Mouse (Mus musculus): ENCODE results near the gene Galc. TPM values are rescaled to one million over a fixed set of nuclear protein-coding genes. Genes with fewer than 3 reads are reported as not detected.

Gene Galc
- polyA plus RNA-seq, 1 experiment = not detected

GRCm38 (mm10) chr12:98205450-98206051, 53.7 kb downstream of the Galc start:
- 69% methylated on average over 4 of the region's 4 CpGs for WGBS
- Histone ChIP-seq H3K27ac (ENCODE audit: insufficient read depth, low read depth, low read length) (no peak overlapping the region), H3K4me1 (ENCODE audit: control insufficient read depth, insufficient read depth, low read length) (no peaks in the 10 kb centered on the region), H3K4me3 (ENCODE audit: insufficient read depth, low read depth, low read length) (no peak overlapping the region)
- TF ChIP-seq POLR2A (IDR thresholded peaks at IDR 0.05; ENCODE audit: insufficient read depth, low read depth, low read length) = no peak
- TF ChIP-seq CTCF (IDR thresholded peaks at IDR 0.05; ENCODE audit: insufficient read depth, low read depth, low read length) = no peak

GRCm38 (mm10) chr12:98197401-98197800, 61.9 kb downstream of the Galc start:
- Histone ChIP-seq H3K4me3 (ENCODE audit: insufficient read depth, low read depth, low read length) (no peak overlapping the region), H3K27ac (ENCODE audit: insufficient read depth, low read depth, low read length) (no peak overlapping the region), H3K4me1 (ENCODE audit: control insufficient read depth, insufficient read depth, low read length) (no peaks in the 10 kb centered on the region)
- TF ChIP-seq POLR2A (IDR thresholded peaks at IDR 0.05; ENCODE audit: insufficient read depth, low read depth, low read length) (no peak), CTCF (IDR thresholded peaks at IDR 0.05; ENCODE audit: insufficient read depth, low read depth, low read length) (no peak)
- WGBS = 53% methylated on average over 1 of the region's 1 CpGs

DNA sequence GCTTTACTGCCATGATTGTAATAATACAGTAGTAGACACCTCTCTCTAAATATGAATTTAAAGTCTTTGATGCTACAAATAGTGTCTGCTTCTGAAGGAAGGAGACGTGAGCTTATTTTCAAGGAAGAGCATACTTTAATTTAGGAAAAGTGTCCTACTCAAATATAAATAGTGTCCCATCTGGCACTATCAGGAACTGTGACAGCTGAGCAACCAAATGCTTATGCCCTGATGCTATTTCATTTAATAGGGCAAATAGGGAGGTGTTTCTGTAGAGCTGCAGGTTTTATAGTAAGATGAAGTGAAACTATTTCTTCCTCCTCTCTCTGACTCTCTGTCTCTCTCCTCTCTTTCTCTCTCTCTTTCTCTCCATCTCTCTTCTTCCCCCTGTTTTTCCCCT, 69.1 kb downstream of the Galc start:
- Histone ChIP-seq H3K4me3 (ENCODE audit: insufficient read depth, low read depth, low read length) (no peak overlapping the region), H3K27ac (ENCODE audit: insufficient read depth, low read depth, low read length) (no peak overlapping the region), H3K4me1 (ENCODE audit: control insufficient read depth, insufficient read depth, low read length) (no peaks in the 10 kb centered on the region)
- WGBS = 66% methylated on average over 1 of the region's 1 CpGs
- TF ChIP-seq CTCF (IDR thresholded peaks at IDR 0.05; ENCODE audit: insufficient read depth, low read depth, low read length) (no peak), POLR2A (IDR thresholded peaks at IDR 0.05; ENCODE audit: insufficient read depth, low read depth, low read length) (no peak)

DNA sequence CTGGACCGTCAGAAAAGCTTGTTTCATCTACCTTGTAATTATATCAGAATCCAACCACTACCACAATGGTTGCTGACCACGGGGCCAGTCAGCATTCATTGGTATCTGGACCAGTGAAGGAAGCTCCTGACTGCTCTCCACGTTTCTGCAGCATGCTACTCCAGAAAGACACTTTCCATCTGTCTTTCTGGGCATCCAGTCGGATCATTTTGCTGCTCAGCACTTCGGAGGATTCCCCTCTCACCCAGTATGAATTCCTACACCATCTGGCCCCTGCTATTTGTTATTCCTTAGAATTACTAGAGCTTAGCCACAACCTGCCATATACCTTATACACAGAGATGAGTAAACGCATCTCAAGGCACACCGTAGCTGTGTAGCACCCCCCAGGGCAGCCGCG, 70.2 kb downstream of the Galc start:
- no peak for TF ChIP-seq POLR2A (IDR thresholded peaks at IDR 0.05; ENCODE audit: insufficient read depth, low read depth, low read length)
- no peak for TF ChIP-seq CTCF (IDR thresholded peaks at IDR 0.05; ENCODE audit: insufficient read depth, low read depth, low read length)
- Histone ChIP-seq H3K4me3 (ENCODE audit: insufficient read depth, low read depth, low read length) (no peak overlapping the region), H3K27ac (ENCODE audit: insufficient read depth, low read depth, low read length) (no peak overlapping the region), H3K4me1 (ENCODE audit: control insufficient read depth, insufficient read depth, low read length) (no peaks in the 10 kb centered on the region)
- 93% methylated on average over 9 of the region's 9 CpGs for WGBS

DNA sequence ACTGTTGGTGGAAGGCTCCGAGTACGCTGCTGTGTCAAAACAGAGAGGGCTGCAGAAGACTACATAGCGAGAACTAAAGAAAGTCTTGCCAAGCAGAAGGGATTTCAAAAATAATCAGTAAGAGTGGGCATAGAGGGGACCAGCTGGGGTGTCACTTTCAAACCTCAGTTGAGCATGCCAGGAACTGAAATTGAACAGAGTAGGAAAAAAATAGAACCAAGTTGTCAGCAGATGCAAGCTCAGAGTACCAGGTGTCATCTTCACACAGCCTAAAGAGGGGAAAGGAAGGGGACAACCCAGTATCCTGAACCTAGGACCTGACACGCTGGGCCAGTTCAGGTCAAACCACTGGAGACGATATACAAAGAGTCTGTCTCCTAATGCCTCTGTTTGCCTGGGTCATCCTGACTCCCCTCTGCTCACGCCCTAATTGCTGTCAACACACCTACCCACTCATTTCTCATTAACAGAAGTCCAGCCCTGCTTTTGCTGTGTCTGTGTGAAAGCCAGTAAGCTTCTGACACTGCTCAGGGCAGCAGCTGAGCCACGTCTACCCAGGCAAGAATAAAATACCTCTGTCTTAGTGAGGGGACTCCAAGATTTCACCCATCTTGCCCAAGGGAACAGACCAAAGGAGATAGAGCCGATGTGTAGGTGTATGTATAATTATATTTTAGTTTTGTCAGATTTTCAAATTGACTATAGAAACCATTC, 71.9 kb downstream of the Galc start:
- TF ChIP-seq CTCF (IDR thresholded peaks at IDR 0.05; ENCODE audit: insufficient read depth, low read depth, low read length) = no peak
- no peak for TF ChIP-seq POLR2A (IDR thresholded peaks at IDR 0.05; ENCODE audit: insufficient read depth, low read depth, low read length)
- Histone ChIP-seq H3K27ac (ENCODE audit: insufficient read depth, low read depth, low read length) (no peak overlapping the region), H3K4me1 (ENCODE audit: control insufficient read depth, insufficient read depth, low read length) (no peaks in the 10 kb centered on the region), H3K4me3 (ENCODE audit: insufficient read depth, low read depth, low read length) (no peak overlapping the region)
- WGBS = 73% methylated on average over 8 of the region's 8 CpGs

GRCm38 (mm10) chr12:98181729-98182128, 77.5 kb downstream of the Galc start:
- Histone ChIP-seq H3K27ac (ENCODE audit: insufficient read depth, low read depth, low read length) (no peak overlapping the region), H3K4me1 (ENCODE audit: control insufficient read depth, insufficient read depth, low read length) (peaks cover 2% of the 10 kb centered on the region; the same call in 1 of the 2 replicates), H3K4me3 (ENCODE audit: insufficient read depth, low read depth, low read length) (no peak overlapping the region)
- 8% methylated on average over 9 of the region's 9 CpGs for WGBS
- TF ChIP-seq CTCF (IDR thresholded peaks at IDR 0.05; ENCODE audit: insufficient read depth, low read depth, low read length) (no peak; the same call in 1 of the 2 replicates), POLR2A (IDR thresholded peaks at IDR 0.05; ENCODE audit: insufficient read depth, low read depth, low read length) (no peak)

- Histone ChIP-seq H3K4me3 (ENCODE audit: insufficient read depth, low read depth, low read length) (no peak overlapping the region), H3K27ac (ENCODE audit: insufficient read depth, low read depth, low read length) (no peak overlapping the region), H3K4me1 (ENCODE audit: control insufficient read depth, insufficient read depth, low read length) (peaks cover 2% of the 10 kb centered on the region; the same call in 1 of the 2 replicates)
- TF ChIP-seq CTCF (IDR thresholded peaks at IDR 0.05; ENCODE audit: insufficient read depth, low read depth, low read length) = no peak
- no peak for TF ChIP-seq POLR2A (IDR thresholded peaks at IDR 0.05; ENCODE audit: insufficient read depth, low read depth, low read length)
- 80% methylated on average over 6 of the region's 6 CpGs for WGBS
Measured at GRCm38 (mm10) chr12:98180807-98181206, 78.5 kb downstream of the Galc start.

GRCm38 (mm10) chr12:98180235-98180800, 78.9 kb downstream of the Galc start:
- Histone ChIP-seq H3K27ac (ENCODE audit: insufficient read depth, low read depth, low read length) (no peak overlapping the region), H3K4me1 (ENCODE audit: control insufficient read depth, insufficient read depth, low read length) (peaks cover 2% of the 10 kb centered on the region; the same call in 1 of the 2 replicates), H3K4me3 (ENCODE audit: insufficient read depth, low read depth, low read length) (no peak overlapping the region)
- TF ChIP-seq CTCF (IDR thresholded peaks at IDR 0.05; ENCODE audit: insufficient read depth, low read depth, low read length) (no peak), POLR2A (IDR thresholded peaks at IDR 0.05; ENCODE audit: insufficient read depth, low read depth, low read length) (no peak)
- WGBS = 94% methylated on average over 16 of the region's 16 CpGs

GRCm38 (mm10) chr12:98179496-98179895, 79.8 kb downstream of the Galc start:
- TF ChIP-seq CTCF (IDR thresholded peaks at IDR 0.05; ENCODE audit: insufficient read depth, low read depth, low read length) = no peak
- no peak for TF ChIP-seq POLR2A (IDR thresholded peaks at IDR 0.05; ENCODE audit: insufficient read depth, low read depth, low read length)
- 94% methylated on average over 1 of the region's 1 CpGs for WGBS
- H3K4me3 ChIP-seq (ENCODE audit: insufficient read depth, low read depth, low read length) = no peak overlapping the region
- H3K4me1 ChIP-seq (ENCODE audit: control insufficient read depth, insufficient read depth, low read length) = peaks cover 2% of the 10 kb centered on the region; the same call in 1 of the 2 replicates
- no peak overlapping the region for H3K27ac ChIP-seq (ENCODE audit: insufficient read depth, low read depth, low read length)
